Mouse (Mus musculus): ENCODE results near the gene Cxxc4. TPM values are rescaled to one million over a fixed set of nuclear protein-coding genes. Genes with fewer than 3 reads are reported as not detected.

Gene Cxxc4
- polyA plus RNA-seq, 1 experiment from 2014 or later: 4.0 TPM

GRCm38 (mm10) chr3:134303492-134303808, 67.2 kb downstream of the Cxxc4 start:
- H3K4me3 ChIP-seq (ENCODE audit: low read length): peak overlapping the region; percentile 27; the same call in 1 of the 2 replicates
- no peaks in the 10 kb centered on the region for H3K9me3 ChIP-seq (ENCODE audit: low read length)
- peaks cover 12% of the 10 kb centered on the region for H3K4me1 ChIP-seq (ENCODE audit: insufficient read depth, low read length)
- H3K27me3 ChIP-seq (ENCODE audit: insufficient read depth, low read length): no peaks in the 10 kb centered on the region
- H3K36me3 ChIP-seq (ENCODE audit: insufficient read depth, low read length): no peaks in the 10 kb centered on the region
- 49% methylated on average over 3 of the region's 3 CpGs for WGBS
- no peak overlapping the region for H3K27ac ChIP-seq (ENCODE audit: low read length)
- no peak overlapping the region for H3K9ac ChIP-seq (replicated peaks; ENCODE audit: low read length)
- ATAC-seq (ENCODE audit: low FRiP score, low TSS enrichment): no peak
- H3K4me2 ChIP-seq (replicated peaks; ENCODE audit: low read depth, low read length): peak overlapping the region; percentile 49

DNA sequence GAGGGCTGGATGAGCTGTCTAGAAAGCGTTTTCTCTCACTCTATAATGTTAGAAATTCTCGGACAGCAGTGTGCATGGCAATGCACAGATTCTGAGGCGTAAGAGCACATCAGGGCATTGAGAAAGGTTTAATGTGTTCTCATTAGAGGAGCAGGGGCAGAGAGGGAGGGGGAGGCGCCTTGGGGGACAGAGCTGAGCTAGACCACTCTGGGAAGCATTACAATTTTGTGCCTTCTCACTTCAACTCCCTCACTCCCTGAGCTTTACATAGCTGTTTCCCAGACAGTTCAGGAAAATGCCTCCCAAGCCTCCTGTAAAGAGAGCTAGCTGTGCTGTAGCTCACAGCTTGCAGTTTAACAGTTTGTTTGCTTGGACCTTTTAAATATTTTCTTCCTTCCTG, 70.2 kb downstream of the Cxxc4 start:
- H3K27ac ChIP-seq (ENCODE audit: low read length): no peak overlapping the region
- peaks cover 12% of the 10 kb centered on the region for H3K4me1 ChIP-seq (ENCODE audit: insufficient read depth, low read length)
- no peak for ATAC-seq (ENCODE audit: low FRiP score, low TSS enrichment)
- no peaks in the 10 kb centered on the region for H3K27me3 ChIP-seq (ENCODE audit: insufficient read depth, low read length)
- H3K4me3 ChIP-seq (ENCODE audit: low read length): no peak overlapping the region
- H3K4me2 ChIP-seq (replicated peaks; ENCODE audit: low read depth, low read length): no peak overlapping the region
- no peaks in the 10 kb centered on the region for H3K36me3 ChIP-seq (ENCODE audit: insufficient read depth, low read length)
- H3K9ac ChIP-seq (replicated peaks; ENCODE audit: low read length): no peak overlapping the region
- no peaks in the 10 kb centered on the region for H3K9me3 ChIP-seq (ENCODE audit: low read length)
- WGBS: 43% methylated on average over 4 of the region's 4 CpGs

DNA sequence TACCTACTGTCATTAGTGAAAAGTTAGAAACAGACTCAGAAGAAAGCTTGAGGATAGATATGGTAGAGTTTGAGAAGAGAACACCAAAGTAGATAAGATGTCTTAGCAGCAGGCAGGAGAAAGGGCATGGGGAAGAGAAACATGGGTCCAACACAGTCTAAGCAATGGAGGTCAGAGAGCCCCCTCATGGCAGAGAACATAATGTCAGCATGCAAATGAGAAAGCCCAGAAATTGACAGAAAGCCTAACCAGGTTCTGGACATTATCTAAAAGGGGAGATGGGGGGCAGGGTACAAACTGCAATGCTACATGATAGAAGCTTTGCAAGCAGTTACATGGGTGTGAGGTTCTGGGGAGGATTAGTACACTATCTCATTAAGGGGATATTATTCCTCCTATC, 71.5 kb downstream of the Cxxc4 start:
- Histone ChIP-seq H3K4me2 (replicated peaks; ENCODE audit: low read depth, low read length) (no peak overlapping the region), H3K27me3 (ENCODE audit: insufficient read depth, low read length) (no peaks in the 10 kb centered on the region), H3K27ac (ENCODE audit: low read length) (no peak overlapping the region), H3K36me3 (ENCODE audit: insufficient read depth, low read length) (no peaks in the 10 kb centered on the region), H3K9me3 (ENCODE audit: low read length) (no peaks in the 10 kb centered on the region), H3K4me3 (ENCODE audit: low read length) (no peak overlapping the region), H3K9ac (replicated peaks; ENCODE audit: low read length) (no peak overlapping the region), H3K4me1 (ENCODE audit: insufficient read depth, low read length) (peaks cover 9% of the 10 kb centered on the region)
- ATAC-seq (ENCODE audit: low FRiP score, low TSS enrichment): no peak

MicroRNA genes within 50 kb of the gene (microRNA counts, 519-probe panel; counts per million panel counts)
- microRNA mmu-miR-1895: 104 counts per million, percentile 35 among the panel's probes with 10 or more counts

Small RNAs within 50 kb of the gene (microRNA-seq; reads per million reads assigned to microRNA genes)
- gene Mir1895: not detected

All from kidney, embryonic 16.5 days (tissue).